Mouse (Mus musculus): ENCODE measurements at regions not wholly inside any gene's neighbourhood (a gene's known extent, or its start where the extent isn't known, plus 50 kb on each side); places are given as distances from the start of the nearest gene placed in this dataset.

GRCm38 (mm10) chr3:156070257-156070656 is 491.3 kb upstream of the Negr1 start:
- no peaks in the 10 kb centered on the region for H3K36me3 ChIP-seq
- H3K9me3 ChIP-seq (replicated peaks): no peaks in the 10 kb centered on the region
- no peak overlapping the region for H3K4me3 ChIP-seq
- DNase-seq (ENCODE audit: low spot score): no peak
- 92% methylated on average over 4 of the region's 4 CpGs for WGBS
- H3K27me3 ChIP-seq (ENCODE audit: low read depth, poor library complexity, severe bottlenecking): no peaks in the 10 kb centered on the region
- no peak overlapping the region for H3K27ac ChIP-seq
- H3K4me1 ChIP-seq: no peaks in the 10 kb centered on the region

GRCm38 (mm10) chr3:156082268-156082667 is 479.3 kb upstream of the Negr1 start:
- Histone ChIP-seq H3K27ac (no peak overlapping the region), H3K9me3 (replicated peaks) (no peaks in the 10 kb centered on the region), H3K36me3 (no peaks in the 10 kb centered on the region), H3K27me3 (ENCODE audit: low read depth, poor library complexity, severe bottlenecking) (no peaks in the 10 kb centered on the region), H3K4me3 (no peak overlapping the region), H3K4me1 (no peaks in the 10 kb centered on the region)
- DNase-seq (ENCODE audit: low spot score): no peak

GRCm38 (mm10) chr3:156093689-156094088 is 467.9 kb upstream of the Negr1 start:
- Histone ChIP-seq H3K36me3 (no peaks in the 10 kb centered on the region), H3K27me3 (ENCODE audit: low read depth, poor library complexity, severe bottlenecking) (no peaks in the 10 kb centered on the region), H3K4me1 (no peaks in the 10 kb centered on the region), H3K27ac (no peak overlapping the region), H3K9me3 (replicated peaks) (no peaks in the 10 kb centered on the region), H3K4me3 (no peak overlapping the region)
- DNase-seq (ENCODE audit: low spot score): no peak

- 61% methylated on average over 3 of the region's 3 CpGs for WGBS
- Histone ChIP-seq H3K9me3 (replicated peaks) (no peaks in the 10 kb centered on the region), H3K4me3 (no peak overlapping the region), H3K4me1 (no peaks in the 10 kb centered on the region), H3K36me3 (no peaks in the 10 kb centered on the region), H3K27me3 (ENCODE audit: low read depth, poor library complexity, severe bottlenecking) (no peaks in the 10 kb centered on the region), H3K27ac (no peak overlapping the region)
- DNase-seq (ENCODE audit: low spot score): no peak
Measured at GRCm38 (mm10) chr3:156094990-156095389, 466.6 kb upstream of the Negr1 start.

- DNase-seq (ENCODE audit: low spot score): no peak
- 90% methylated on average over 1 of the region's 1 CpGs for WGBS
- H3K9me3 ChIP-seq (replicated peaks): no peaks in the 10 kb centered on the region
Measured at GRCm38 (mm10) chr3:156105788-156106187, 455.8 kb upstream of the Negr1 start.

GRCm38 (mm10) chr3:156120341-156120740 is 441.3 kb upstream of the Negr1 start:
- DNase-seq (ENCODE audit: low spot score): no peak
- no peak overlapping the region for H3K27ac ChIP-seq
- H3K4me3 ChIP-seq: no peak overlapping the region
- no peaks in the 10 kb centered on the region for H3K9me3 ChIP-seq (replicated peaks)
- H3K4me1 ChIP-seq: no peaks in the 10 kb centered on the region
- no peaks in the 10 kb centered on the region for H3K27me3 ChIP-seq (ENCODE audit: low read depth, poor library complexity, severe bottlenecking)
- 36% methylated on average over 3 of the region's 3 CpGs for WGBS
- H3K36me3 ChIP-seq: no peaks in the 10 kb centered on the region

More at GRCm38 (mm10) chr3:156105788-156106187, 455.8 kb upstream of the Negr1 start:
- Histone ChIP-seq H3K4me3 (no peak overlapping the region), H3K36me3 (no peaks in the 10 kb centered on the region), H3K27me3 (ENCODE audit: low read depth, poor library complexity, severe bottlenecking) (no peaks in the 10 kb centered on the region), H3K4me1 (no peaks in the 10 kb centered on the region), H3K27ac (no peak overlapping the region)

- no peaks in the 10 kb centered on the region for H3K27me3 ChIP-seq (ENCODE audit: low read depth, poor library complexity, severe bottlenecking)
- no peak overlapping the region for H3K27ac ChIP-seq
- H3K4me3 ChIP-seq: no peak overlapping the region
- H3K4me1 ChIP-seq: no peaks in the 10 kb centered on the region
- DNase-seq (ENCODE audit: low spot score): no peak
- no peaks in the 10 kb centered on the region for H3K9me3 ChIP-seq (replicated peaks)
- H3K36me3 ChIP-seq: no peaks in the 10 kb centered on the region
- 76% methylated on average over 1 of the region's 1 CpGs for WGBS
Measured at GRCm38 (mm10) chr3:156131598-156131997, 430.0 kb upstream of the Negr1 start.

- Histone ChIP-seq H3K27ac (no peak overlapping the region), H3K9me3 (replicated peaks) (no peaks in the 10 kb centered on the region), H3K27me3 (ENCODE audit: low read depth, poor library complexity, severe bottlenecking) (no peaks in the 10 kb centered on the region), H3K36me3 (no peaks in the 10 kb centered on the region), H3K4me1 (peaks cover 7% of the 10 kb centered on the region; the same call in 1 of the 2 replicates), H3K4me3 (no peak overlapping the region)
- DNase-seq (ENCODE audit: low spot score): no peak
- WGBS: 73% methylated on average over 5 of the region's 5 CpGs
Measured at GRCm38 (mm10) chr3:156141355-156141754, 420.2 kb upstream of the Negr1 start.

- Histone ChIP-seq H3K27ac (no peak overlapping the region), H3K4me3 (no peak overlapping the region), H3K36me3 (no peaks in the 10 kb centered on the region), H3K27me3 (ENCODE audit: low read depth, poor library complexity, severe bottlenecking) (no peaks in the 10 kb centered on the region), H3K4me1 (no peaks in the 10 kb centered on the region), H3K9me3 (replicated peaks) (no peaks in the 10 kb centered on the region)
- WGBS: 93% methylated on average over 3 of the region's 3 CpGs
- DNase-seq (ENCODE audit: low spot score): no peak
Measured at GRCm38 (mm10) chr3:156149322-156149721, 412.3 kb upstream of the Negr1 start.

- H3K27ac ChIP-seq: no peak overlapping the region
- no peak overlapping the region for H3K4me3 ChIP-seq
- no peak for DNase-seq (ENCODE audit: low spot score)
- no peaks in the 10 kb centered on the region for H3K27me3 ChIP-seq (ENCODE audit: low read depth, poor library complexity, severe bottlenecking)
- no peaks in the 10 kb centered on the region for H3K9me3 ChIP-seq (replicated peaks)
- H3K4me1 ChIP-seq: no peaks in the 10 kb centered on the region
- no peaks in the 10 kb centered on the region for H3K36me3 ChIP-seq
Measured at GRCm38 (mm10) chr3:156170076-156170475, 391.5 kb upstream of the Negr1 start.

GRCm38 (mm10) chr3:156198688-156199087 is 362.9 kb upstream of the Negr1 start:
- Histone ChIP-seq H3K36me3 (no peaks in the 10 kb centered on the region), H3K4me1 (no peaks in the 10 kb centered on the region), H3K9me3 (replicated peaks) (no peaks in the 10 kb centered on the region), H3K27me3 (ENCODE audit: low read depth, poor library complexity, severe bottlenecking) (no peaks in the 10 kb centered on the region), H3K4me3 (no peak overlapping the region), H3K27ac (no peak overlapping the region)
- DNase-seq (ENCODE audit: low spot score): no peak

GRCm38 (mm10) chr3:156199749-156200467 is 361.7 kb upstream of the Negr1 start:
- no peak overlapping the region for H3K4me3 ChIP-seq
- H3K27ac ChIP-seq: no peak overlapping the region
- H3K9me3 ChIP-seq (replicated peaks): no peaks in the 10 kb centered on the region
- no peaks in the 10 kb centered on the region for H3K27me3 ChIP-seq (ENCODE audit: low read depth, poor library complexity, severe bottlenecking)
- no peaks in the 10 kb centered on the region for H3K4me1 ChIP-seq
- no peaks in the 10 kb centered on the region for H3K36me3 ChIP-seq
- no peak for DNase-seq (ENCODE audit: low spot score)

GRCm38 (mm10) chr3:156205246-156205645 is 356.3 kb upstream of the Negr1 start:
- WGBS: 90% methylated on average over 3 of the region's 3 CpGs

GRCm38 (mm10) chr3:156208420-156208819 is 353.2 kb upstream of the Negr1 start:
- no peaks in the 10 kb centered on the region for H3K9me3 ChIP-seq (replicated peaks)
- no peak overlapping the region for H3K27ac ChIP-seq
- H3K4me3 ChIP-seq: no peak overlapping the region
- no peaks in the 10 kb centered on the region for H3K36me3 ChIP-seq
- DNase-seq (ENCODE audit: low spot score): no peak
- 53% methylated on average over 1 of the region's 1 CpGs for WGBS
- H3K4me1 ChIP-seq: no peaks in the 10 kb centered on the region
- no peaks in the 10 kb centered on the region for H3K27me3 ChIP-seq (ENCODE audit: low read depth, poor library complexity, severe bottlenecking)

More at GRCm38 (mm10) chr3:156205246-156205645, 356.3 kb upstream of the Negr1 start:
- Histone ChIP-seq H3K4me3 (no peak overlapping the region), H3K4me1 (no peaks in the 10 kb centered on the region), H3K27me3 (ENCODE audit: low read depth, poor library complexity, severe bottlenecking) (no peaks in the 10 kb centered on the region), H3K36me3 (no peaks in the 10 kb centered on the region), H3K27ac (no peak overlapping the region), H3K9me3 (replicated peaks) (no peaks in the 10 kb centered on the region)
- DNase-seq (ENCODE audit: low spot score): no peak

All from limb, embryonic 10.5 days (tissue).